Mouse (Mus musculus) E14TG2a.4 (cell line): ENCODE data around the gene Tcp10b.
"Not testable (repeated sequence)": the region's sequence is repeated elsewhere in the genome, so short reads cannot be mapped to it uniquely, and the experiment has no call there.

Experiments
- CTCF ChIP-seq: conservative IDR thresholded peaks from 2 replicates; pipeline ENCODE4 v1.5.1; 2014; ENCODE audit warnings: low read length
- NANOG ChIP-seq: IDR thresholded peaks from 2 replicates; pipeline ENCODE4 v1.6.1; 2014; ENCODE audit warnings: borderline replicate concordance, low read length, mixed read lengths
- POU5F1 ChIP-seq: IDR thresholded peaks from 2 replicates; pipeline ENCODE4 v1.6.1; 2014; ENCODE audit warnings: low read length, borderline replicate concordance

GRCm38 (mm10) chr17:13131710-13132109 lies 70.8 kb downstream of the Tcp10b start, which contains the start of gene Unc93a:
- TF ChIP-seq CTCF, NANOG, POU5F1: not testable (repeated sequence)
